Mouse (Mus musculus) megakaryocyte, embryonic 14.5 days (primary cell): Measurements from ENCODE around the gene Syt2. TPM values are rescaled to one million over a fixed set of nuclear protein-coding genes. Genes with fewer than 3 reads are reported as not detected.

Source experiments
- H3K27me3 ChIP-seq: replicated peaks from 2 replicates; pipeline ENCODE3; 2012; ENCODE audit warnings: inconsistent platforms
- H3K36me3 ChIP-seq: replicated peaks from 2 replicates; pipeline ENCODE3; 2012; ENCODE audit warnings: low read length, inconsistent platforms, mixed read lengths
- H3K4me1 ChIP-seq: 2 replicates; pipeline ENCODE4 v1.6.1; 2012; ENCODE audit warnings: inconsistent platforms
- H3K4me3 ChIP-seq: replicated peaks from 2 replicates; pipeline ENCODE3; 2012; ENCODE audit warnings: moderate library complexity, mild to moderate bottlenecking, inconsistent platforms
- H3K9me3 ChIP-seq: 2 replicates; pipeline ENCODE4 v1.6.1; 2012; ENCODE audit warnings: inconsistent platforms
- FLI1 ChIP-seq: IDR thresholded peaks from 2 replicates; pipeline ENCODE4 v1.6.1; 2012; ENCODE audit warnings: low read length, inconsistent platforms, mixed read lengths
- GATA1 ChIP-seq: IDR thresholded peaks from 3 replicates; pipeline ENCODE4 v1.6.1; 2012; ENCODE audit warnings: mixed read lengths, low read length, inconsistent platforms, borderline replicate concordance
- polyA plus RNA-seq: library from polyadenylated mRNA; stranded (reverse); fragments of >175 nt; gene quantifications from 2 replicates; pipeline ENCODE4 v1.2.3, GENCODE M21; 2012; ENCODE audit warnings: low replicate concordance; ENCODE audit not compliant: insufficient read depth

The Syt2 gene
- polyA plus RNA-seq, 1 experiment, result 0.01 TPM

- no peak for TF ChIP-seq GATA1
- TF ChIP-seq FLI1, result no peak
- Histone ChIP-seq H3K9me3 (no peaks in the 10 kb centered on the region), H3K36me3 (no peaks in the 10 kb centered on the region), H3K27me3 (peaks cover 95% of the 10 kb centered on the region), H3K4me3 (peak overlapping the region; percentile 82), H3K4me1 (peaks cover 23% of the 10 kb centered on the region)
Measured at GRCm38 (mm10) chr1:134709411-134710306, 63.2 kb downstream of the Syt2 start.

- no peak for TF ChIP-seq FLI1
- TF ChIP-seq GATA1, result no peak
- no peaks in the 10 kb centered on the region for H3K9me3 ChIP-seq
Measured at GRCm38 (mm10) chr1:134711061-134711460, 64.6 kb downstream of the Syt2 start.

GRCm38 (mm10) chr1:134711653-134712052 lies 65.2 kb downstream of the Syt2 start:
- H3K27me3 ChIP-seq, result peaks cover 90% of the 10 kb centered on the region
- no peaks in the 10 kb centered on the region for H3K36me3 ChIP-seq
- H3K4me1 ChIP-seq, result peaks cover 18% of the 10 kb centered on the region
- H3K4me3 ChIP-seq, result no peak overlapping the region
- TF ChIP-seq GATA1 (no peak), FLI1 (no peak)
- H3K9me3 ChIP-seq, result no peaks in the 10 kb centered on the region

More at GRCm38 (mm10) chr1:134711061-134711460, 64.6 kb downstream of the Syt2 start:
- peaks cover 18% of the 10 kb centered on the region for H3K4me1 ChIP-seq
- H3K36me3 ChIP-seq, result no peaks in the 10 kb centered on the region
- H3K4me3 ChIP-seq, result no peak overlapping the region
- H3K27me3 ChIP-seq, result peaks cover 92% of the 10 kb centered on the region

GRCm38 (mm10) chr1:134712781-134713299 lies 66.4 kb downstream of the Syt2 start:
- Histone ChIP-seq H3K4me1 (peaks cover 18% of the 10 kb centered on the region), H3K4me3 (no peak overlapping the region), H3K9me3 (no peaks in the 10 kb centered on the region), H3K36me3 (no peaks in the 10 kb centered on the region), H3K27me3 (peaks cover 87% of the 10 kb centered on the region)
- TF ChIP-seq GATA1 (no peak), FLI1 (no peak)

- H3K9me3 ChIP-seq, result no peaks in the 10 kb centered on the region
- no peaks in the 10 kb centered on the region for H3K36me3 ChIP-seq
- no peak overlapping the region for H3K4me3 ChIP-seq
- H3K4me1 ChIP-seq, result peaks cover 16% of the 10 kb centered on the region
- H3K27me3 ChIP-seq, result peaks cover 87% of the 10 kb centered on the region
- TF ChIP-seq FLI1 (no peak), GATA1 (no peak)
Measured at GRCm38 (mm10) chr1:134713421-134713969, 67.0 kb downstream of the Syt2 start.

- H3K9me3 ChIP-seq, result no peaks in the 10 kb centered on the region
- TF ChIP-seq FLI1, result no peak
- TF ChIP-seq GATA1, result no peak
Measured at GRCm38 (mm10) chr1:134714166-134714565, 67.7 kb downstream of the Syt2 start.

GRCm38 (mm10) chr1:134715092-134715491 lies 68.6 kb downstream of the Syt2 start:
- H3K9me3 ChIP-seq, result no peaks in the 10 kb centered on the region
- no peak for TF ChIP-seq FLI1
- no peak overlapping the region for H3K4me3 ChIP-seq
- peaks cover 21% of the 10 kb centered on the region for H3K4me1 ChIP-seq
- peaks cover 86% of the 10 kb centered on the region for H3K27me3 ChIP-seq
- H3K36me3 ChIP-seq, result no peaks in the 10 kb centered on the region

More at GRCm38 (mm10) chr1:134714166-134714565, 67.7 kb downstream of the Syt2 start:
- Histone ChIP-seq H3K27me3 (peaks cover 86% of the 10 kb centered on the region), H3K4me1 (peaks cover 16% of the 10 kb centered on the region), H3K4me3 (no peak overlapping the region), H3K36me3 (no peaks in the 10 kb centered on the region)

GRCm38 (mm10) chr1:134719718-134720304 lies 73.3 kb downstream of the Syt2 start:
- H3K9me3 ChIP-seq, result no peaks in the 10 kb centered on the region
- H3K4me3 ChIP-seq, result peak overlapping the region; percentile 69
- H3K36me3 ChIP-seq, result no peaks in the 10 kb centered on the region
- peaks cover 27% of the 10 kb centered on the region for H3K4me1 ChIP-seq
- TF ChIP-seq FLI1 (no peak), GATA1 (no peak)
- H3K27me3 ChIP-seq, result peaks cover 80% of the 10 kb centered on the region

GRCm38 (mm10) chr1:134721486-134721885 lies 75.0 kb downstream of the Syt2 start:
- no peaks in the 10 kb centered on the region for H3K36me3 ChIP-seq
- no peak overlapping the region for H3K4me3 ChIP-seq
- TF ChIP-seq FLI1 (no peak), GATA1 (no peak)
- H3K27me3 ChIP-seq, result peaks cover 76% of the 10 kb centered on the region
- peaks cover 39% of the 10 kb centered on the region for H3K4me1 ChIP-seq
- no peaks in the 10 kb centered on the region for H3K9me3 ChIP-seq
